Mouse (Mus musculus): ENCODE data around the gene Iqgap2. TPM values are rescaled to one million over a fixed set of nuclear protein-coding genes. Genes with fewer than 3 reads are reported as not detected.

Iqgap2 gene
- polyA plus RNA-seq, 1 experiment from 2014 or later = 18.5 TPM

- DNase-seq (ENCODE audit: low spot score, missing footprints) (no peak), ATAC-seq (ENCODE audit: low FRiP score) (no peak)
- Histone ChIP-seq H3K9me3 (ENCODE audit: control insufficient read depth, low read length) (no peaks in the 10 kb centered on the region), H3K27me3 (ENCODE audit: control insufficient read depth, insufficient read depth, low read length) (no peaks in the 10 kb centered on the region), H3K4me2 (no peak overlapping the region), H3K4me3 (ENCODE audit: low read depth, low read length) (no peak overlapping the region), H3K4me1 (ENCODE audit: control insufficient read depth, insufficient read depth, low read length) (no peaks in the 10 kb centered on the region), H3K27ac (ENCODE audit: low read depth, low read length) (no peak overlapping the region), H3K36me3 (ENCODE audit: control insufficient read depth, insufficient read depth, low read length) (peaks cover 5% of the 10 kb centered on the region; the same call in 1 of the 2 replicates), H3K9ac (ENCODE audit: low read length) (no peak overlapping the region)
- WGBS = 96% methylated on average over 6 of the region's 6 CpGs
Measured at GRCm38 (mm10) chr13:95705589-95705988, 186.1 kb downstream of the Iqgap2 start.

DNA sequence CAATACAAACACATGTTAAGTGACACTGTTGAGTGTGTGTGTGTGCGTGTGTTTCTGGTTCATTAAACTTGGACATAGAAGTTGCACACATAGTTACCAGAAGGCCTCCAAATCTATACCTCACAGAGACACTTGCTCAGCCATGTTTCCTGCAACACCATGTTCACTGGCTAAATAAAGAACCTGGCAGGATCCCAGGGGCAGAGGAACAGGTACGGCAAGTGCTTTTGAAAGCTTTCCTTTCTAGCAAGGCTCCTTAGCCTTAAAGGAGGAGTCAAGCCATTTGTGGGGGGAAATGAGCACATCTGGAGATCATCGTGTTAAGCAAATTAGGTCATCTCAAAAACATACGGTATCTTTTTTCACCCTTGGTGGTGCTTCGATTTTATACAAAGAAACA, 188.3 kb downstream of the Iqgap2 start:
- H3K36me3 ChIP-seq (ENCODE audit: control insufficient read depth, insufficient read depth, low read length) = peaks cover 6% of the 10 kb centered on the region; the same call in 1 of the 2 replicates
- no peak for ATAC-seq (ENCODE audit: low FRiP score)
- H3K9me3 ChIP-seq (ENCODE audit: control insufficient read depth, low read length) = no peaks in the 10 kb centered on the region
- no peak overlapping the region for H3K9ac ChIP-seq (ENCODE audit: low read length)
- no peak for DNase-seq (ENCODE audit: low spot score, missing footprints)
- no peak overlapping the region for H3K27ac ChIP-seq (ENCODE audit: low read depth, low read length)
- no peaks in the 10 kb centered on the region for H3K27me3 ChIP-seq (ENCODE audit: control insufficient read depth, insufficient read depth, low read length)
- H3K4me2 ChIP-seq = no peak overlapping the region
- no peak overlapping the region for H3K4me3 ChIP-seq (ENCODE audit: low read depth, low read length)
- H3K4me1 ChIP-seq (ENCODE audit: control insufficient read depth, insufficient read depth, low read length) = no peaks in the 10 kb centered on the region
- 87% methylated on average over 5 of the region's 5 CpGs for WGBS

GRCm38 (mm10) chr13:95697874-95698273, 193.8 kb downstream of the Iqgap2 start:
- H3K27ac ChIP-seq (ENCODE audit: low read depth, low read length) = no peak overlapping the region
- 64% methylated on average over 6 of the region's 6 CpGs for WGBS
- H3K36me3 ChIP-seq (ENCODE audit: control insufficient read depth, insufficient read depth, low read length) = peaks cover 6% of the 10 kb centered on the region; the same call in 1 of the 2 replicates
- ATAC-seq (ENCODE audit: low FRiP score) (no peak), DNase-seq (ENCODE audit: low spot score, missing footprints) (no peak)
- H3K4me1 ChIP-seq (ENCODE audit: control insufficient read depth, insufficient read depth, low read length) = no peaks in the 10 kb centered on the region
- no peaks in the 10 kb centered on the region for H3K27me3 ChIP-seq (ENCODE audit: control insufficient read depth, insufficient read depth, low read length)
- H3K9ac ChIP-seq (ENCODE audit: low read length) = no peak overlapping the region
- H3K4me3 ChIP-seq (ENCODE audit: low read depth, low read length) = no peak overlapping the region
- H3K9me3 ChIP-seq (ENCODE audit: control insufficient read depth, low read length) = no peaks in the 10 kb centered on the region
- H3K4me2 ChIP-seq = no peak overlapping the region

DNA sequence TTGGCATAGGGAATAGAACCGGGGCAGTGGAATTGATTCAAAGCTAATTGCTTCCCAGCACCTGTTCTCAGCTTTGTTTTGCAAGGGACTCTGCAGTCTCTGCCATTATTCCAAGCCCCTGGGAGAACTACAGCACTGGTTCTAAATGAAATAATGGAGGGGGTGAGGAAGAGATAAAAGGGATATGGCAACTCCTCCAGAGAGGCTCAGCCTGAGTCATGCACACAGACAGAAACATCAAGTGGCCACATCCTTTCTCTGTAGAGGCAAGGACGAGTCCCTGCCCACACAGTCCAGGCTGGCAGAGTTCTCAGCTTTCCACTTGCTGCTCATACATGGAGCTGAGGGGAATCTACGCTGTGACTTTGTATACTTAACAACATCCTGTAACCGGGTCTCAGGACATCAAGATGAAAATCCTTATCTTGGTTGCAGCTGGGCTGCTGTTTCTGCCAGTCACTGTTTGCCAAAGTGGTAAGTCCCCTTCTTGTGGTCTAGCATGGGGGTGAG, 195.0 kb downstream of the Iqgap2 start, which contains the start of gene F2rl2:
TSS of gene F2rl2 (plus strand) at position 200 of the 510 bp plus-strand sequence.
- Histone ChIP-seq H3K27me3 (ENCODE audit: control insufficient read depth, insufficient read depth, low read length) (no peaks in the 10 kb centered on the region), H3K4me1 (ENCODE audit: control insufficient read depth, insufficient read depth, low read length) (no peaks in the 10 kb centered on the region), H3K36me3 (ENCODE audit: control insufficient read depth, insufficient read depth, low read length) (peaks cover 6% of the 10 kb centered on the region; the same call in 1 of the 2 replicates), H3K9me3 (ENCODE audit: control insufficient read depth, low read length) (no peaks in the 10 kb centered on the region), H3K27ac (ENCODE audit: low read depth, low read length) (no peak within 1 kb of the TSS), H3K4me3 (ENCODE audit: low read depth, low read length) (no peak within 1 kb of the TSS), H3K9ac (ENCODE audit: low read length) (no peak within 1 kb of the TSS), H3K4me2 (no peak within 1 kb of the TSS)
- 68% methylated on average over 4 of the region's 4 CpGs for WGBS
- ATAC-seq (ENCODE audit: low FRiP score) = no peak
- no peak for DNase-seq (ENCODE audit: low spot score, missing footprints)

DNA sequence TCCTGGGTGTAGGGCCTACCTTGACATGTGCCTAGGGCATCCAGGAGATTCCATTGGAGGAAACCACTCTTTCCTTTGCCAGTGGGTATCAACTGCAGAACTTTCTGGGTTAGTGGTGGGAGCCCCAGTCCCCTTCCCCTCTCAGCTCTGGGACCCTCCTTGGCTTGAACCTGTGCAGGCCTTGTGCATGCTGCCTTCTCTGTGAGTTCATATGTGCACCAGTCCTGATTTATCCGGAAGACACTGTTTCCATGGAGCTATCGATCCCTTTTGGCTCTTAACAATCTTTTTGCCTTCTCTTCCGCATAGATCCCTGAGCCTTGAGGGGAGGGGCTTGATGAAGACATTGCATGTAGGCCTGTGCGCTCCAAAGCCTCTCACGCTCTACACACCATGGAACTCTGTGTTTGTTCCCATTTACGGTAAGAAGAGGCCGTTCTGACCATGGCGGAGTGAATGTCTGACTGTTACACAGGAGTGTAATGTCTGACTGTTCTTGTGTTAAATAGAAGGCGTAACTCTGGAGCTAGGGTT, 195.5 kb downstream of the Iqgap2 start:
- DNase-seq (ENCODE audit: low spot score, missing footprints) (no peak), ATAC-seq (ENCODE audit: low FRiP score) (no peak)
- Histone ChIP-seq H3K9ac (ENCODE audit: low read length) (no peak overlapping the region), H3K36me3 (ENCODE audit: control insufficient read depth, insufficient read depth, low read length) (peaks cover 6% of the 10 kb centered on the region; the same call in 1 of the 2 replicates), H3K4me1 (ENCODE audit: control insufficient read depth, insufficient read depth, low read length) (no peaks in the 10 kb centered on the region), H3K27ac (ENCODE audit: low read depth, low read length) (no peak overlapping the region), H3K4me2 (no peak overlapping the region), H3K4me3 (ENCODE audit: low read depth, low read length) (no peak overlapping the region), H3K9me3 (ENCODE audit: control insufficient read depth, low read length) (no peaks in the 10 kb centered on the region), H3K27me3 (ENCODE audit: control insufficient read depth, insufficient read depth, low read length) (no peaks in the 10 kb centered on the region)
- WGBS = 89% methylated on average over 9 of the region's 9 CpGs

DNA sequence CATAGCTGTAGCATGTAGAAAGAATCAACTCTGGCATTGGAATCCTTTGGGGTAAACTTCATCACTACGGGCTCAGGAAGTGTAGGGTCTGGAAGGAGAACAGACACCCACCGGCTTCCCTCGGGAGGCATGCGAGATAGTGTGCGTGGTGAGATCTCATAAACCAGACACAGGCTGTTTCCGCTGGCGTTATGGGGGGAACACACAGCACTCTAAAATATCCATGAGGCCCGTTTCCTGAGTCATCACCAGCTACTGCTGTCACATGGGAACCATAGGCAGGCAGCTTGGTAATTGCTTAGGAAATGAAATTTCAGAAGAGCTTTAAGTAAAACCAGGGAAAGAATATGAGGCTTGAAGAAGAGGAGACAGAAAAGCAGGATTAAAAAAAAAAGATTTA, 199.5 kb downstream of the Iqgap2 start:
- no peaks in the 10 kb centered on the region for H3K36me3 ChIP-seq (ENCODE audit: control insufficient read depth, insufficient read depth, low read length)
- H3K4me1 ChIP-seq (ENCODE audit: control insufficient read depth, insufficient read depth, low read length) = no peaks in the 10 kb centered on the region
- DNase-seq (ENCODE audit: low spot score, missing footprints) = no peak
- no peak overlapping the region for H3K27ac ChIP-seq (ENCODE audit: low read depth, low read length)
- H3K4me3 ChIP-seq (ENCODE audit: low read depth, low read length) = no peak overlapping the region
- WGBS = 87% methylated on average over 8 of the region's 8 CpGs
- H3K27me3 ChIP-seq (ENCODE audit: control insufficient read depth, insufficient read depth, low read length) = no peaks in the 10 kb centered on the region
- no peaks in the 10 kb centered on the region for H3K9me3 ChIP-seq (ENCODE audit: control insufficient read depth, low read length)
- no peak overlapping the region for H3K9ac ChIP-seq (ENCODE audit: low read length)
- no peak for ATAC-seq (ENCODE audit: low FRiP score)
- H3K4me2 ChIP-seq = no peak overlapping the region

GRCm38 (mm10) chr13:95688576-95688975, 203.1 kb downstream of the Iqgap2 start:
- Histone ChIP-seq H3K4me3 (ENCODE audit: low read depth, low read length) (no peak overlapping the region), H3K9ac (ENCODE audit: low read length) (no peak overlapping the region), H3K4me1 (ENCODE audit: control insufficient read depth, insufficient read depth, low read length) (no peaks in the 10 kb centered on the region), H3K36me3 (ENCODE audit: control insufficient read depth, insufficient read depth, low read length) (no peaks in the 10 kb centered on the region), H3K27me3 (ENCODE audit: control insufficient read depth, insufficient read depth, low read length) (no peaks in the 10 kb centered on the region), H3K9me3 (ENCODE audit: control insufficient read depth, low read length) (no peaks in the 10 kb centered on the region), H3K4me2 (no peak overlapping the region), H3K27ac (ENCODE audit: low read depth, low read length) (no peak overlapping the region)
- ATAC-seq (ENCODE audit: low FRiP score) = no peak
- WGBS = 76% methylated on average over 1 of the region's 1 CpGs
- DNase-seq (ENCODE audit: low spot score, missing footprints) = no peak

- ATAC-seq (ENCODE audit: low FRiP score) = no peak
- Histone ChIP-seq H3K27me3 (ENCODE audit: control insufficient read depth, insufficient read depth, low read length) (no peaks in the 10 kb centered on the region), H3K27ac (ENCODE audit: low read depth, low read length) (no peak overlapping the region), H3K4me2 (no peak overlapping the region), H3K36me3 (ENCODE audit: control insufficient read depth, insufficient read depth, low read length) (no peaks in the 10 kb centered on the region), H3K4me3 (ENCODE audit: low read depth, low read length) (no peak overlapping the region), H3K9ac (ENCODE audit: low read length) (no peak overlapping the region), H3K9me3 (ENCODE audit: control insufficient read depth, low read length) (no peaks in the 10 kb centered on the region), H3K4me1 (ENCODE audit: control insufficient read depth, insufficient read depth, low read length) (no peaks in the 10 kb centered on the region)
- no peak for DNase-seq (ENCODE audit: low spot score, missing footprints)
- WGBS = 83% methylated on average over 5 of the region's 5 CpGs
Measured at GRCm38 (mm10) chr13:95685736-95686135, 206.0 kb downstream of the Iqgap2 start.

- Histone ChIP-seq H3K36me3 (ENCODE audit: control insufficient read depth, insufficient read depth, low read length) (no peaks in the 10 kb centered on the region), H3K4me3 (ENCODE audit: low read depth, low read length) (no peak overlapping the region), H3K27me3 (ENCODE audit: control insufficient read depth, insufficient read depth, low read length) (no peaks in the 10 kb centered on the region), H3K4me2 (no peak overlapping the region), H3K4me1 (ENCODE audit: control insufficient read depth, insufficient read depth, low read length) (no peaks in the 10 kb centered on the region), H3K9ac (ENCODE audit: low read length) (no peak overlapping the region), H3K27ac (ENCODE audit: low read depth, low read length) (no peak overlapping the region), H3K9me3 (ENCODE audit: control insufficient read depth, low read length) (no peaks in the 10 kb centered on the region)
- WGBS = 95% methylated on average over 9 of the region's 9 CpGs
- ATAC-seq (ENCODE audit: low FRiP score) (no peak), DNase-seq (ENCODE audit: low spot score, missing footprints) (no peak)
Measured at GRCm38 (mm10) chr13:95684656-95685244, 207.0 kb downstream of the Iqgap2 start.
